Mouse (Mus musculus): ENCODE results near the gene Olfr885.

DNA sequence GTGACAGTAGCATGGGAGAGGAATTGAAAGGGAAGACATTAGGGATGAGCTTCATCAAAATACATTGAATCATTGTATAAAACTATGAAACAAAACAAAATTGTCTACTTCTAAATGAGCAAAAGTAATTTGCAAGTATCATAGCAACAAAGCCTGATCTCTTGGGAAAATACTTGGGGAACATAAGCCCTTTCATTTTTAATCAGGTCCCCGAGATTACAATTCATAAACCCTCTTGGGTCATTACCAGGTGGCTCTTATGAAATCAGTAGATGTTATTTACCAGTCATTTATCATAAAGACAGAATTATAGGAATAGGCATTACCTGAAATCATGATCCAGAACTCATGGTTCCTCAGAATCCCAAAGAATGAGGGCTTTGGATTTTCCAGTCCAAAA, 14.9 kb upstream of the Olfr885 start, which contains the start of gene Olfr884:
- TF ChIP-seq CTCF (IDR thresholded peaks at IDR 0.05; ENCODE audit: insufficient read depth, low read depth, low read length) = no peak
- no peak for TF ChIP-seq POLR2A (IDR thresholded peaks at IDR 0.05; ENCODE audit: insufficient read depth, low read depth, low read length)

Measured in olfactory bulb, adult 2 months (tissue).